Mouse (Mus musculus) cerebellum, postnatal 4 days (tissue): ENCODE measurements around the gene Thap7.

Experiments
- DNase-seq, 2 experiments: peaks; one replicate each; pipeline ENCODE4 v3.0.0; 2022; ENCODE audit warnings: low spot score in 2 of 2, mixed read lengths in 1 of 2

Thap7 gene

DNA sequence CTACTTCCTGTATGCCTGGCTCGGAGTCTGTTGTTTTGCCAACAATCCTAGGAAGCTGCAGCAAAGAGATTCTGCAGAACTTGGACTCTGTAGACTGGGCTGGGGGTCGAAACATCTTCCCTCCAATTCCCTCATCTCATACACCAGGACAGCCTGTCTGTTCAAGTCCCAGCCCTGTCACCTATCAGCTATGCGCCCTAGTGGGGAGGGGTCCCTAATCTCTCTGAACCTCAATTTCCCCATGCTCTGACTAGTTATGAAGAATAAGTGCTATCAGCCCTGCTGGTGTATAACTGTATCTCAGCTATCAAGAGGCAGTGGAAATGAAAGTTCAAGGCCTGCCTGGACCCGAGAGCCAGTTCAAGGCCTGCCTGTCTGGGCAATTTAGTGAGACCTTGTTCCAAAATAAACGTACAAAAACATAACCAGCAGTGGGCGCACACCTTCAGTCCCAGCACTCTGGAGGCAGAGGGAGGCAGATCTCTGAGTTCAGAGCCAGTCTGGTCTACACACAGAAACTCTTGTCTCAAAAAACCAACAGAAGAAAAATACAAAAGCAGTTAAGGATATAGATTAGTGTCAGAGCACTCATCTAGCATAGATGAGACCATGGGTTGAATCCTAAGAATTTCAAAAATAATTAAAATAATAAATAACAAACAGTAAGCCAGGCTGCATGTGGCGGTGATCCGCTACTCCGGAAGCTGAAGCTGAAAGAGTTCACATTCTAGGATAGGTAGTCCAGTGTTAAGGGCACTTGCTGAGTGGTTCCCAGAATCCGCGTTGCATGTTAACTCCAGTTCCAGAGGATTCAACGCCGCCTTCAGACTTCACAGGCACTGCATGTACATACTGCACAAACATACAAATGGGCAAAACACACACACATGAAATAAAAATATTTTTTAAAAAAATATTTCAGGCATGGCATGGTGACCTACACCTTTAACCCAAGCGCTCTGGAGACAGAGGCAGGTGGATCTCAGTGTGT, 42.2 kb downstream of the Thap7 start:
- DNase-seq: no peak

DNA sequence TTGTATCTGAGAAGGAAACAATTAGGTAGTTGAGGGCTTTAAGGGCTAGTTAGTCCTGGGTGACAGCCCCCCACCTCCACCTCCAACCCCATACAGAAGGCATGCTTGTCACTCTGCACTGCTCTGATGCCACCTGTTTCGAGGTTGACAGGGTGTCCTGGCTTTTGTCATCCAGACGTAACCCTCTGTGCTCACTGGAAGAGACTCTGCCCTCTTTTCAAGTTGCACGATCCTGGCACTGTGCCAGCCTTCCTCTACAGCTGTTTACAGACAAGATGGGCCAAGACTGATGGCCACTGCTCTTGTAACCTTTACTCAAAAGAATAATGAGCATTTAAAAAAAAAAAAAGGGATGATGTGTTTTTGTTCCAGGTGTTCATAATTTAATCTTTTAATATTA, 44.4 kb downstream of the Thap7 start:
- DNase-seq: no peak

DNA sequence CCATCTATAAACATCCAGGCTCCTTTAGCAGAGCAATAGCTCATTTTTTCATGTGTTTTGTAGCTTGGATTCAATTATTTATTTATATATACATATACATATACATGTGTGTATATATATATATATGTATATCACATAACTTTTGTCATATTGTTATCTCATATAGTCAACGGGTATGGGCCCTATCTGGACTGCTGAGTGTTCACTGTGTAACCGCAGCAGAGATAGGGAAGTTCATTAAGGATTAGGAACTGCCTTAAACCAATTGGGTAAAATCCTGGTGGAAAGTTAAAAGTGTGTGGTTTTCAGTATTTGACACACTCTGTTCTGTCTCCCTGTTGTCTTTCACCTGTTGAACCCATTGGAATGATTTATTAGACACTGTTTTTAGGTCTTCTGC, 49.5 kb downstream of the Thap7 start:
- DNase-seq: no peak

DNA sequence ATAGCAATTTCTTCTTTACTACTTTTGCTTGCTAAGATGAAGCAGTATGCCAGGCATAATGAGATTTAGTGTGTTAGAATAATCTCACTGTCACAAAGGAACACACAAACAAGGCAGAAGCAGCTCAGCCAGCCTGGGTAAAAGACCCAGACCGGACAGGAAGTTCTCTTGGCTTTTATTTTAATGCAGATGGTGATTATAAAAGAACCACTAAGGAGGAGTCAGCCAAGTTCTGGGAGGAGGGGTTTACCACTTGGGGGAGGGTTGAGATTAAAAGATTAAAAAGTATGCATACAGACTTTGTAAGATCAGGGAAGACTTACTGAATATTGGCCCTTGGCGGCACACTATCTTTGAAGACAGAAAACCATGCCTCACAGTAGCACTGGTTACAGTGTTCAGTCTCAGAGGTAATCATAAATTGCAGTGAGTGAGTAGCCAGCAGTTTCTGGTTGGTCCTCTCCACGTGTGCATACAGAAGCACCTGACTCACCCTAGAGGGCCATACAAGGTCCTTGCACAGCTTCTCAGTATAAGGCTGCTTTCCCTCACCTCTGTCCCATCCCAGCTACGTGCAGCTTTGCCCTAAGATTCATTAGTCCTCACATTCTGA, 52.5 kb downstream of the Thap7 start:
- DNase-seq: no peak
